Mouse (Mus musculus) c-Kit-positive CD71-positive TER-119-negative erythroid progenitor cells, embryonic 14.5 days (primary cell): ENCODE results near the gene Phospho1.
"Not testable (repeated sequence)": the region's sequence is repeated elsewhere in the genome, so short reads cannot be mapped to it uniquely, and the experiment has no call there.

Experiments used
- DNase-seq: peaks from one replicate; pipeline ENCODE4 v3.0.0-alpha.2; 2013; ENCODE audit warnings: low read depth

Phospho1 gene

GRCm38 (mm10) chr11:95860071-95860490 lies 35.8 kb downstream of the Phospho1 start:
- peak; percentile 71 for DNase-seq

GRCm38 (mm10) chr11:95861397-95861796 lies 37.1 kb downstream of the Phospho1 start:
- DNase-seq, result no peak

GRCm38 (mm10) chr11:95869442-95869841 lies 45.1 kb downstream of the Phospho1 start:
- DNase-seq, result no peak

DNA sequence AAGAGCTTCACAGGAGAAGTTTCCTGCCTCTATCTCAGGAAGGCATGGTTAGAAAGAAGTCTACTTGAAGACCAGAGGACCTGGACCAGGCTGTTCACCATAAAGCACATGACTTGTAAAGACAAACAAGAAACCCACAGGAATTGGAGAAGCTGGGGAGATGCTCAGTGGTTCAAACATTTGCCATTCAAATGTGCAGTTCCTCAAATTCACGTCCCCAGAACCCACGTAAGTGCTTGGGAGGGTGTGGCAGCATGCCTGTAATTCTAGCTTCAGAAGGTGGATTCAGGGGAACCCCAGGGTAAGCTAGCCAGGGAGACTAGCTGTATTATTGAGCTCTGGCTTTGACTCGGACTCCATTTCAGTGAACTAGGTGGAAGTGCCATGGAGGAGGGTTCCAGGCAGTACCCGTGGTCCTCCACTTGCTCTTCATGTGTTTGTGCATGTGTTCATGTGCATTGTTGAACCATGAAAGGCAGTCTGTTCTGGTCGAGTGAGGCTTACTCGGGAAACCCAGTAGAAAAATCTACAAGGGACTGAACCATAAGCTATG lies 45.7 kb downstream of the Phospho1 start:
- DNase-seq, result no peak

GRCm38 (mm10) chr11:95875804-95876203 lies 51.5 kb downstream of the Phospho1 start:
- no peak for DNase-seq

GRCm38 (mm10) chr11:95876296-95876695 lies 52.0 kb downstream of the Phospho1 start:
- DNase-seq, result peak; percentile 44

GRCm38 (mm10) chr11:95879861-95880260 lies 55.6 kb downstream of the Phospho1 start:
- DNase-seq, result not testable (repeated sequence)
